Mouse (Mus musculus): Measurements from ENCODE around the gene Defb21. TPM values are rescaled to one million over a fixed set of nuclear protein-coding genes. Genes with fewer than 3 reads are reported as not detected.
A peak's percentile ranks its signal among the peaks of the same experiment; 100 is the strongest.

Gene Defb21
- polyA plus RNA-seq, 1 experiment from 2014 or later, result not detected

DNA sequence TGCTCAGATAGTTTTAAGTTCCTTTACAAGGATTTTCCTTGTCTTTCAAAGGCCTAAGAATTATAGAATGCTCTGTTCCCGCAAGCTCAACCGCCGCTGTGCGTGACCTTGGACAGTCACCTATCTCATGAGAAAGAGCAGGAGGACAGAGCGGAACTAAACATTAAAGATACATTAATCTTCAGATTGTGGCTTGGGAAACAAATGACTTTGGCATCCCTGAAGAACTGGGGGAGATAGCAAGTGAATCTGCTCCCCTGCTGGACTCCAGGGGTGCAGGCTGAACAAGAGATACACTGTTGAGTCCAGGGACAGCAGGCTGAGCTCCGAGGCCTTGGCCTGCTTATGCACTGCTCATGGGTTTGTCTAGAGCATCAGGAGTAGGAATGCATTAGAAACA is 27.5 kb downstream of the Defb21 start:
- Histone ChIP-seq H3K36me3 (replicated peaks; ENCODE audit: control insufficient read depth, insufficient read depth) (no peaks in the 10 kb centered on the region), H3K4me2 (replicated peaks) (no peak overlapping the region), H3K27ac (no peak overlapping the region), H3K4me1 (replicated peaks; ENCODE audit: control insufficient read depth, insufficient read depth, low read length) (no peaks in the 10 kb centered on the region), H3K9ac (no peak overlapping the region), H3K27me3 (ENCODE audit: control insufficient read depth, insufficient read depth, low read length) (no peaks in the 10 kb centered on the region), H3K9me3 (ENCODE audit: control insufficient read depth, low read length) (no peaks in the 10 kb centered on the region), H3K4me3 (replicated peaks; ENCODE audit: low read length) (no peak overlapping the region)
- WGBS, result 76% methylated on average over 6 of the region's 6 CpGs
- no peak for DNase-seq (ENCODE audit: low spot score)
- ATAC-seq (ENCODE audit: low FRiP score), result no peak

DNA sequence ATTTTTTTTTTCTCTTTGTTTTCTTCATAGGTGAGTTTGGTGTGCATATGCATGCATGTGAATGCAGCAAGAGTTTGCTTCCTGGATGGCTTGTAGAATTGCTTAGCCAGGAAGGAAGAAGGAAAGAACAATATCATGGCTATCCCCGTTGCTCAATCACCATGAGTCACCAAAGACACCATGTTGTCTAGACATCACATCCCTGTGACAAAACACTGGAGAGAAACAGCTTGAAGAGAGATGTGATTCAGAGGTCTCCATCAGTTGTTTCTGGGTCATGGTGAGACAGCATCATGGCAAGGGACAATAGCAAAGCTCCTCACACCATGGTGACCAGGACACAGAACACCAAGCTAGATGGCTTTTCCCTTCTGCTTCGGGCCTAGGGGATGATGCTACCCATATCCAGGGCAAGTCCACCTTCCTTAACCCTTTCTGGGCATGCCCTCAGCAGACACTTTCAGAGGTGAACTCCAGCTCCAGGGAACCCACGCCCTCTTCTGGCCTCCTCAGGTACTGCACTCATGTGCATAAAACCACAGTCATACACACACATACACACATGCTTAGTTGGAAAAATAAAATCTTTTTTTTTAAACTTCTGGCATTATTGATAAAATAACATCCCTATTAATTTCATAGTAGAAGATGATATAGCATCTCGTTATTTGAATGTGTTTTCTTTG is 28.9 kb downstream of the Defb21 start:
- Histone ChIP-seq H3K27ac (no peak overlapping the region), H3K27me3 (ENCODE audit: control insufficient read depth, insufficient read depth, low read length) (no peaks in the 10 kb centered on the region), H3K4me3 (replicated peaks; ENCODE audit: low read length) (no peak overlapping the region), H3K9ac (no peak overlapping the region), H3K9me3 (ENCODE audit: control insufficient read depth, low read length) (no peaks in the 10 kb centered on the region), H3K4me1 (replicated peaks; ENCODE audit: control insufficient read depth, insufficient read depth, low read length) (no peaks in the 10 kb centered on the region), H3K36me3 (replicated peaks; ENCODE audit: control insufficient read depth, insufficient read depth) (no peaks in the 10 kb centered on the region), H3K4me2 (replicated peaks) (no peak overlapping the region)
- DNase-seq (ENCODE audit: low spot score) (no peak), ATAC-seq (ENCODE audit: low FRiP score) (no peak)
- 74% methylated on average over 4 of the region's 4 CpGs for WGBS

DNA sequence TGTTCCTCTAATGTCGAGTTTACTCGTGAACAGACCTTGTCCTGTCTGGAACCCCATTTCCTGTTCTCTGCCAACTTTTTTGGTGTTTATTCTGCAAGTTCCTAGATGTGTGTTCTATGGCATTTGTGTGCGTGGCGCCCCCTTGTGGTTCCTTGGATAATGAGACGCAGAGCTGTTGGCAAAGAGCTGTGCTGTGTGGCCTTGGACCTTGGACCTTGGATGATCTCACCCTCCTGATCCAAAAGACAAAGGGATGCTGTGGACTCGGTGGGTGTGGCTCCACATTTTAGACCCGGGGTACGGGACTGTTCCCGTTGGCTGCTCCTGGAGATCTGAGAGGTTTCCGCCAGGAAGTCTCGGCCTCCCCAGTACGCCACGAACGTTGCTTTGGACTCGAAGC is 31.5 kb downstream of the Defb21 start, which contains the start of gene Defb36:
Gene Defb36 (plus strand): TSS at position 271 of the 400 bp plus-strand sequence.
- no peak within 1 kb of the TSS for H3K27ac ChIP-seq
- H3K27me3 ChIP-seq (ENCODE audit: control insufficient read depth, insufficient read depth, low read length), result no peaks in the 10 kb centered on the region
- H3K4me1 ChIP-seq (replicated peaks; ENCODE audit: control insufficient read depth, insufficient read depth, low read length), result no peaks in the 10 kb centered on the region
- H3K9me3 ChIP-seq (ENCODE audit: control insufficient read depth, low read length), result no peaks in the 10 kb centered on the region
- H3K4me3 ChIP-seq (replicated peaks; ENCODE audit: low read length), result no peak within 1 kb of the TSS
- DNase-seq (ENCODE audit: low spot score) (no peak), ATAC-seq (ENCODE audit: low FRiP score) (no peak)
- H3K36me3 ChIP-seq (replicated peaks; ENCODE audit: control insufficient read depth, insufficient read depth), result no peaks in the 10 kb centered on the region
- H3K9ac ChIP-seq, result no peak within 1 kb of the TSS
- WGBS, result 86% methylated on average over 15 of the region's 15 CpGs
- no peak within 1 kb of the TSS for H3K4me2 ChIP-seq (replicated peaks)

DNA sequence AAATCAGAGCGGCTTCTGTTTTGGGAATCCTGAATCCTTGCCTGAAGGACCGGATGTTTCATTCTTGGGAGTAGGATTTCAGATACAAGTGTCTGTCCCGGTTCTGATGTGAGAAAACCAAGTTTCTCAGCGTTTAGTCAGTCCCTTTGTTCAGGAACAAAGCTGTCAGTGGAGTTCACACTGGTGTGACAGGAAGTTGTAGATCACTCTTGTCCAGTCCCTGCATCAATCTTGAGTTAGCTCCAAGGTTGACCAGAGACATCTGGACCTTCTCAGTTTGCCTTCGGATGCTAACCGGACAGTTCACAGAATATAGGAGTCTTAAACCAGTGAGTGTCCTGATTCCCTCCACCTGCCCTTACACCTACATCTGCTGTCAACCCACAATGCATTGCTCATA is 35.2 kb downstream of the Defb21 start:
- DNase-seq (ENCODE audit: low spot score), result no peak
- 72% methylated on average over 6 of the region's 6 CpGs for WGBS
- ATAC-seq (ENCODE audit: low FRiP score), result no peak
- Histone ChIP-seq H3K4me3 (replicated peaks; ENCODE audit: low read length) (no peak overlapping the region), H3K27me3 (ENCODE audit: control insufficient read depth, insufficient read depth, low read length) (no peaks in the 10 kb centered on the region), H3K9me3 (ENCODE audit: control insufficient read depth, low read length) (no peaks in the 10 kb centered on the region), H3K27ac (no peak overlapping the region), H3K9ac (no peak overlapping the region), H3K4me2 (replicated peaks) (no peak overlapping the region), H3K4me1 (replicated peaks; ENCODE audit: control insufficient read depth, insufficient read depth, low read length) (no peaks in the 10 kb centered on the region), H3K36me3 (replicated peaks; ENCODE audit: control insufficient read depth, insufficient read depth) (no peaks in the 10 kb centered on the region)

DNA sequence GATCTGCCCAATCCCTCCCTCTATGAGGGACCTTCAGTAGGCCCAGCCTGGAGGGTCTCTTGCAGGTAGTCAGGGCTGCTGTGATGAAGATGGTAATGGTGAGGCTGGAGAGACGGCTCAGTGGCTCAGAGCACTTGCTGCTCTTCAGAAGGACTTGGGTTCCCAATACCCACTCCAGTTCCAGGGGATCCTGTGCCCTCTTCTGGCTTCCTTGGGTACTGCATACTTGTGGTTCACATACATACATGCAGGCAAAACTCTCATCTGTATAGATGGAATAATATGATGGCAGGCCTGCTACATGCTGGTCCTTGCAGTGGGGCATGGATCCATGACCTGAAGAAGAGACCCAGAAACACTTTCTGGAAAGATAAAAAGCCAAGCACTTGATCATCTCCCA is 36.2 kb downstream of the Defb21 start:
- 83% methylated on average over 1 of the region's 1 CpGs for WGBS
- no peak for DNase-seq (ENCODE audit: low spot score)
- Histone ChIP-seq H3K36me3 (replicated peaks; ENCODE audit: control insufficient read depth, insufficient read depth) (no peaks in the 10 kb centered on the region), H3K4me1 (replicated peaks; ENCODE audit: control insufficient read depth, insufficient read depth, low read length) (no peaks in the 10 kb centered on the region), H3K4me3 (replicated peaks; ENCODE audit: low read length) (no peak overlapping the region), H3K9ac (no peak overlapping the region), H3K27me3 (ENCODE audit: control insufficient read depth, insufficient read depth, low read length) (no peaks in the 10 kb centered on the region), H3K27ac (no peak overlapping the region), H3K4me2 (replicated peaks) (no peak overlapping the region), H3K9me3 (ENCODE audit: control insufficient read depth, low read length) (no peaks in the 10 kb centered on the region)
- ATAC-seq (ENCODE audit: low FRiP score), result no peak

DNA sequence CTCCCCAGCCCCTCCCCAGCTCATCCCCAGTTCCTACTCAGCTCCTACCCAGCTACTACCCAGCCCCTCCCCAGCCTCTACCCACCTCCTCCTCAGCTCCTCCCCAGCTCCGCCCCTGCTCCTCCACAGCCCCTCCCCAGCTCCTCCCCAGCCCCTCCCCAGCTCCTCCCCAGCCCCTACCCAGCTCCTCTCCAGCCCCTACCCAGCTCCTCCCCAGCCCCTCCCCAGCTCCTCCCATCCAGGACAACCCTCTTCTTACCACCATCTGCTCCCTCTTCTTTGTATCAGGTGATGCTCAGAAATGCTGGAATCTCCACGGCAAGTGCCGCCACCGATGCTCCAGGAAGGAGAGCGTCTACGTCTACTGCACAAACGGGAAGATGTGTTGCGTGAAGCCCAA is 39.6 kb downstream of the Defb21 start:
- no peaks in the 10 kb centered on the region for H3K9me3 ChIP-seq (ENCODE audit: control insufficient read depth, low read length)
- WGBS, result 34% methylated on average over 7 of the region's 8 CpGs
- no peak for DNase-seq (ENCODE audit: low spot score)
- H3K36me3 ChIP-seq (replicated peaks; ENCODE audit: control insufficient read depth, insufficient read depth), result no peaks in the 10 kb centered on the region
- H3K4me2 ChIP-seq (replicated peaks), result no peak overlapping the region
- no peak overlapping the region for H3K4me3 ChIP-seq (replicated peaks; ENCODE audit: low read length)
- no peak overlapping the region for H3K9ac ChIP-seq
- no peak for ATAC-seq (ENCODE audit: low FRiP score)
- H3K4me1 ChIP-seq (replicated peaks; ENCODE audit: control insufficient read depth, insufficient read depth, low read length), result no peaks in the 10 kb centered on the region
- no peak overlapping the region for H3K27ac ChIP-seq
- no peaks in the 10 kb centered on the region for H3K27me3 ChIP-seq (ENCODE audit: control insufficient read depth, insufficient read depth, low read length)

DNA sequence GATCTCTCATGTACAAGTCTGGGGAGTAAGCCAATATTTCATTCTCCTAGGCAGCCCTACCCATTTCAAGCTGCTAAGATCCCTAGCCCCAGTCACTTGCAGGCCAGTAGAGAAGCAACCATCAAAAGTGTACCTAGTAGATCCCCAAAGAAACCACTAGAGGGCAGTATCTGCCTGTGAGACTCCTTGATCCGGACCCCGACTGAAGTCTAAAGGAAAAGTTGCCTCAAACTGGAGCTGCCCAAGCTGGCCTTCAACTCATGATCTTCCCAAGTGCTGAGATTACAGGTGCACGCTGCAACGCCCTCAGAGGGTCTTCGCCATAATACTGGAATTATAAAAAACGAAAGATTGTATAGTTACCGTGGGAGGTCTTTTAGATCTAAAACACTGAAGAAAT is 43.0 kb downstream of the Defb21 start:
- WGBS, result 10% methylated on average over 7 of the region's 7 CpGs
- H3K9ac ChIP-seq, result no peak overlapping the region
- no peak overlapping the region for H3K4me2 ChIP-seq (replicated peaks)
- no peaks in the 10 kb centered on the region for H3K9me3 ChIP-seq (ENCODE audit: control insufficient read depth, low read length)
- no peak overlapping the region for H3K4me3 ChIP-seq (replicated peaks; ENCODE audit: low read length)
- no peaks in the 10 kb centered on the region for H3K4me1 ChIP-seq (replicated peaks; ENCODE audit: control insufficient read depth, insufficient read depth, low read length)
- DNase-seq (ENCODE audit: low spot score), result peak; percentile 93
- no peaks in the 10 kb centered on the region for H3K36me3 ChIP-seq (replicated peaks; ENCODE audit: control insufficient read depth, insufficient read depth)
- H3K27ac ChIP-seq, result no peak overlapping the region
- H3K27me3 ChIP-seq (ENCODE audit: control insufficient read depth, insufficient read depth, low read length), result no peaks in the 10 kb centered on the region
- ATAC-seq (ENCODE audit: low FRiP score), result peak; percentile 40; the same call in 1 of the 2 replicates

DNA sequence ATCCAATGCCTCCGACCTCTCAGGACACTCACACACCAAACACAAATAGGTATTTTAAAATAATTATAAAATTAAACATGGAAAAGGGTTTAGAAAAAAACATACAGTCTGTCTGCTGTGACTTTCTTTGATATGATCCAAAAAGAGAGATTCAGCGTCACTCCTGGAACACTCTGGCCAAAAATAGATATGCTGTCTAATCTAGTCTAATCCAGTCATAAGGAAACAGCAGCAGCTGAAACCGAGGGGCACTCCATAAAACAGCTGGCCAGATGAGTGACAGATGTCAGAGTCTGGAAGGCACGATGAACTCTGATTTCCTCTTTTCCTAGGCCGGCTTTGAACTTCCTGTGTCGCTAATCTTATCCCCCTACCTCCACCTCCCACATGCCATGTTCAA is 43.9 kb downstream of the Defb21 start:
- WGBS, result 81% methylated on average over 6 of the region's 6 CpGs
- DNase-seq (ENCODE audit: low spot score), result no peak
- Histone ChIP-seq H3K9me3 (ENCODE audit: control insufficient read depth, low read length) (no peaks in the 10 kb centered on the region), H3K27ac (no peak overlapping the region), H3K4me2 (replicated peaks) (no peak overlapping the region), H3K9ac (no peak overlapping the region), H3K4me3 (replicated peaks; ENCODE audit: low read length) (no peak overlapping the region), H3K27me3 (ENCODE audit: control insufficient read depth, insufficient read depth, low read length) (no peaks in the 10 kb centered on the region), H3K36me3 (replicated peaks; ENCODE audit: control insufficient read depth, insufficient read depth) (no peaks in the 10 kb centered on the region), H3K4me1 (replicated peaks; ENCODE audit: control insufficient read depth, insufficient read depth, low read length) (no peaks in the 10 kb centered on the region)
- no peak for ATAC-seq (ENCODE audit: low FRiP score)

DNA sequence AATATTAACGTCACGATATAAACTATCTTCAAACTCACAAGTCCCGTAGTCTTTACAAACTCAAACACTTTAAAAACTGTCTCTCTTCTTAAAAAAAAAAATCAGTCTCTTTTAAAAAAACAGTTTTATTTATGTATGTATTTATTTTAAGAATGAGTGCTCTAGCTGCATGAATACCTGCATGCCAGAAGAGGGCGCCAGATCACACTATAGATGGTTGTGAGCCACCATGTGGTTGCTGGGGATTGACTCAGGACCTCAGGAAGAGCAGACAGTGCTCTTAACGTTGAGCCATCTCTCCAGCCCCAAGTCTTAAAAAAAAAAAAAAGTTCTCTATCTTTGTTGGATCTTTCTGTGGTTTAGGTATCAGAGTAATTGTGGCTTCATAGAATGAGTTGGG is 44.8 kb downstream of the Defb21 start:
- Histone ChIP-seq H3K9ac (no peak overlapping the region), H3K9me3 (ENCODE audit: control insufficient read depth, low read length) (no peaks in the 10 kb centered on the region), H3K4me3 (replicated peaks; ENCODE audit: low read length) (no peak overlapping the region), H3K4me1 (replicated peaks; ENCODE audit: control insufficient read depth, insufficient read depth, low read length) (no peaks in the 10 kb centered on the region), H3K27ac (no peak overlapping the region), H3K4me2 (replicated peaks) (no peak overlapping the region), H3K36me3 (replicated peaks; ENCODE audit: control insufficient read depth, insufficient read depth) (no peaks in the 10 kb centered on the region), H3K27me3 (ENCODE audit: control insufficient read depth, insufficient read depth, low read length) (no peaks in the 10 kb centered on the region)
- 58% methylated on average over 5 of the region's 5 CpGs for WGBS
- ATAC-seq (ENCODE audit: low FRiP score) (no peak), DNase-seq (ENCODE audit: low spot score) (no peak)
